Mouse (Mus musculus): ENCODE measurements around the gene Ggn.

DNA sequence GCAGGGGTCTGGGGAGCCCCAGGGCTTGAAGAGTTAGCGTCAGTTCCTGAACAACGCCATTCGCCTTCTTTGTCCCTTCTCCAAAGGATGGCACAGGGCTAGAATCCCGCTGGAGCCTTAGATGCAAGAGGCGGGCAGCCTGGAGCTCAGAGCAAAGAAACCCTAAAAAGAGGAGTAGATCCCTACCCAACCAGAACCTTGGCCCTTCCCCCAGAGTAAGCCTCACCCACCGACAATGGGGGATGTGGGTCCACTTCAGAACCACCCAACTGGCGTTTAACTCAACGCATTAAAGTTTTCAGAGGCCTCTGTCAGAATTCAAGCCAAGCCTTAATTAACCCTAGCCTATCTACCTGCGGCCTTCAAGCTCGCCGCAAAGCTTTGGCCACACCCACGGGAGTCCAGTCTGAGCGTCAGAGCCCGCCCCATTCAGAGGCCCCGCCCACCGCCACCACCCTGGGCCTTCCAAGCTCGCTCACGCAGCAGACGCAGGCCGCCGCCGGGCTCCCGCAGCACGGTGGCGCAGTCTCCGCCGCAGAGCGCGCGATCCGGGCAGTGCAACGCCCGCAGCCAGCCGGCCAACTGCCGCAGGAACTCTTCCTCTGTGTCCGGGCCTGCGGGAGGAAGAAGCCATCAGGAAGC is 14.7 kb upstream of the Ggn start:
- TF ChIP-seq HCFC1 (IDR thresholded peaks at IDR 0.05; ENCODE audit: low read depth, low read length) (no peak), CTCF (conservative IDR thresholded peaks at IDR 0.05 in 1 of 2, IDR thresholded peaks at IDR 0.05 in 1 of 2; ENCODE audit: low read depth in 2 of 2, low read length in 2 of 2) (no peak)
